Mouse (Mus musculus) lung, embryonic 14.5 days (tissue): ENCODE data around the gene Hmcn1. TPM values are rescaled to one million over a fixed set of nuclear protein-coding genes. Genes with fewer than 3 reads are reported as not detected.

Experiments used
- ATAC-seq: fragments of 200-750 bp; cut with Nextera tagmentation; 2 replicates; pipeline ENCODE4 v1.8.0; 2017; ENCODE audit warnings: mild to moderate bottlenecking, moderate TSS enrichment, moderate library complexity; ENCODE audit not compliant: insufficient read depth
- DNase-seq: peaks from one replicate; pipeline ENCODE4 v3.0.0-alpha.2; 2015
- H3K27ac ChIP-seq: fragments of 300-500 bp; sonication (generic); 2 replicates; pipeline ENCODE4 v1.5.1; 2014; ENCODE audit warnings: low read depth, mild to moderate bottlenecking, moderate library complexity
- H3K27me3 ChIP-seq: fragments of 300-500 bp; sonication (generic); 2 replicates; pipeline ENCODE4 v1.6.1; 2014; ENCODE audit warnings: low read length, control low read depth; ENCODE audit not compliant: insufficient read depth
- H3K36me3 ChIP-seq: fragments of 300-500 bp; sonication (generic); 2 replicates; pipeline ENCODE4 v1.6.1; 2014; ENCODE audit warnings: control low read depth; ENCODE audit not compliant: insufficient read depth
- H3K4me1 ChIP-seq: fragments of 300-500 bp; sonication (generic); 2 replicates; pipeline ENCODE4 v1.6.1; 2014; ENCODE audit warnings: antibody characterized with exemption, control low read depth; ENCODE audit not compliant: insufficient read depth
- H3K4me2 ChIP-seq: fragments of 300-500 bp; sonication (generic); 2 replicates; pipeline ENCODE4 v1.6.1; 2014; ENCODE audit warnings: mild to moderate bottlenecking
- H3K4me3 ChIP-seq: fragments of 300-500 bp; sonication (generic); 2 replicates; pipeline ENCODE4 v1.5.1; 2014; ENCODE audit warnings: low read depth, low read length
- H3K9ac ChIP-seq: fragments of 300-500 bp; sonication (generic); 2 replicates; pipeline ENCODE4 v1.6.1; 2014
- H3K9me3 ChIP-seq: fragments of 300-500 bp; sonication (generic); 2 replicates; pipeline ENCODE4 v1.6.1; 2016; ENCODE audit warnings: low read depth, low read length, control low read depth
- CTCF ChIP-seq: IDR thresholded peaks from 2 replicates; pipeline ENCODE4 v1.5.1; 2016; ENCODE audit warnings: antibody characterized with exemption, low read depth
- WGBS: fragments of 180-500 bp; shearing (Covaris S2); extraction: QIAGEN DNeasy Blood & Tissue Kit; methylation state at CpG from one replicate; pipeline ENCODE4 v1.1.7; 2014; 5-methylcytosine and 5-hydroxymethylcytosine counted together
- polyA plus RNA-seq: library from polyadenylated mRNA; unstranded; fragments of >200 nt; fragmentation: Nextera tagmentation; extraction: Ambion mirVana; gene quantifications from 2 replicates; pipeline ENCODE4 v1.2.1, GENCODE M21; 2014

Gene Hmcn1
- polyA plus RNA-seq, 1 experiment from 2014 or later, result 17.1 TPM

GRCm38 (mm10) chr1:151035766-151036165 lies 42.5 kb upstream of the Hmcn1 start:
- H3K4me1 ChIP-seq, result peaks cover 3% of the 10 kb centered on the region; the same call in 1 of the 2 replicates
- ATAC-seq (no peak), DNase-seq (no peak)
- no peak for TF ChIP-seq CTCF
- H3K27ac ChIP-seq, result no peak overlapping the region
- H3K4me3 ChIP-seq, result no peak overlapping the region
- WGBS, result 68% methylated on average over 3 of the region's 3 CpGs
- no peaks in the 10 kb centered on the region for H3K9me3 ChIP-seq
- no peaks in the 10 kb centered on the region for H3K27me3 ChIP-seq
- no peak overlapping the region for H3K4me2 ChIP-seq
- no peaks in the 10 kb centered on the region for H3K36me3 ChIP-seq
- no peak overlapping the region for H3K9ac ChIP-seq

DNA sequence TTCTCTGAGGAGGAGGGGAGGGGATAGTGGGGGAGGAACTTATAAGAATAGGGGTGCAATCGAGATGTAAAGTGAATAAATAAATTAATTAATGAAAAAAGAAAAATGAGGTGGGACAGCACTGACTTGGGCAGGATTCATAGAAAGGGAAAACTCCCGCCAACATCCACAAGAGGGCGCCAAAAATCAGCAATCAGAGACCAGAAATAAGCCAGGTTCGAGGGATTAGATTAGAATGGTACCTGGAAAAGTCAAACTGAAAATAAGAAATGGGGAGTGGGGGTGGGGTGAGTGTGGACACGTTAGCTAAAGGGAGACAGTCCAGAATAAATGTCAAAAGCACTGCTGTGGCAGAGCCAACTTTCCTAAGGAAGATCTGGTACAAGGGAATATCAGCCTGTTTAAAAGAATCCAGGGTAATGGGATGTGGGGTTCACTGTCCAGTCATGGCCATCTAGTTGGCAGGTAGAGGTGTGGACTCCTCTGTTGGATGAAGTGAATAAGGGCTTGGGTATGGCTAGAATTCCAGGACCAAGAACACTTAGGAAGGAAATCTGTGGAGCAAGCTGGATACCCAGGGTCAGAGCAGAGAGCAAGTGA lies 41.9 kb upstream of the Hmcn1 start:
- no peak overlapping the region for H3K27ac ChIP-seq
- H3K9ac ChIP-seq, result no peak overlapping the region
- DNase-seq (peak; percentile 85), ATAC-seq (no peak; the same call in 1 of the 2 replicates)
- H3K27me3 ChIP-seq, result no peaks in the 10 kb centered on the region
- no peak overlapping the region for H3K4me3 ChIP-seq
- 2% methylated on average over 5 of the region's 5 CpGs for WGBS
- no peak overlapping the region for H3K4me2 ChIP-seq
- H3K4me1 ChIP-seq, result no peaks in the 10 kb centered on the region
- no peaks in the 10 kb centered on the region for H3K36me3 ChIP-seq
- TF ChIP-seq CTCF, result peak; percentile 83
- no peaks in the 10 kb centered on the region for H3K9me3 ChIP-seq

- Histone ChIP-seq H3K9ac (no peak overlapping the region), H3K27ac (no peak overlapping the region), H3K27me3 (no peaks in the 10 kb centered on the region), H3K4me3 (no peak overlapping the region), H3K36me3 (no peaks in the 10 kb centered on the region), H3K4me1 (no peaks in the 10 kb centered on the region), H3K9me3 (no peaks in the 10 kb centered on the region), H3K4me2 (no peak overlapping the region)
- DNase-seq (no peak), ATAC-seq (no peak)
- no peak for TF ChIP-seq CTCF
Observed at GRCm38 (mm10) chr1:151033291-151033690, 40.1 kb upstream of the Hmcn1 start.

- WGBS, result 69% methylated on average over 10 of the region's 10 CpGs
- no peak overlapping the region for H3K4me3 ChIP-seq
- H3K4me2 ChIP-seq, result no peak overlapping the region
- TF ChIP-seq CTCF, result no peak
- DNase-seq (no peak), ATAC-seq (no peak)
- no peaks in the 10 kb centered on the region for H3K27me3 ChIP-seq
- no peak overlapping the region for H3K27ac ChIP-seq
- no peaks in the 10 kb centered on the region for H3K36me3 ChIP-seq
- no peak overlapping the region for H3K9ac ChIP-seq
- no peaks in the 10 kb centered on the region for H3K4me1 ChIP-seq
- H3K9me3 ChIP-seq, result no peaks in the 10 kb centered on the region
Observed at GRCm38 (mm10) chr1:151031581-151031980, 38.3 kb upstream of the Hmcn1 start.

DNA sequence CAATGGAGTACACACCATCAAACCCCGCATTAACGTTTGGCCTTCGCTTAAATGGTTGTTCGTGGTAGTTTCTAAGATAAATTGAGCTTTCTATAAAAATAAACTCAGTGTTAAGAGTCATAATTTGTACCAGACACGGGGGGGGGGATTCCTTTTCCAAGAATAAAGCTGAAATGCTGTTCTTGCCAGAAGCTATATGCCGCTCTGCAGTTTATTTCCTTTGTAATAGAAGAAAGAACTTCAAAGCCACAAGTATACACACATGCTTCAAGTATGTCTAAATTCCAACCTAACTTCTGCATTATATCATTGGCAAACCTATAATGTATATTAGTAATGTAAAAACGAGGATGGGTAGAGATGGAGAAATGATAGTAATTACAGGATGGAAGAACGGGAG lies 37.9 kb upstream of the Hmcn1 start:
- no peaks in the 10 kb centered on the region for H3K36me3 ChIP-seq
- H3K4me1 ChIP-seq, result no peaks in the 10 kb centered on the region
- no peaks in the 10 kb centered on the region for H3K9me3 ChIP-seq
- DNase-seq (no peak), ATAC-seq (no peak)
- no peak overlapping the region for H3K9ac ChIP-seq
- 47% methylated on average over 8 of the region's 8 CpGs for WGBS
- H3K27ac ChIP-seq, result no peak overlapping the region
- no peak overlapping the region for H3K4me2 ChIP-seq
- no peaks in the 10 kb centered on the region for H3K27me3 ChIP-seq
- no peak for TF ChIP-seq CTCF
- H3K4me3 ChIP-seq, result no peak overlapping the region

GRCm38 (mm10) chr1:151025049-151025773 lies 32.0 kb upstream of the Hmcn1 start:
- ATAC-seq (peak; percentile 58), DNase-seq (peak; percentile 63)
- no peak overlapping the region for H3K4me3 ChIP-seq
- H3K4me1 ChIP-seq, result no peaks in the 10 kb centered on the region
- no peak for TF ChIP-seq CTCF
- WGBS, result 57% methylated on average over 19 of the region's 19 CpGs
- no peak overlapping the region for H3K9ac ChIP-seq
- H3K27ac ChIP-seq, result peak overlapping the region; percentile 26; the same call in 1 of the 2 replicates
- no peaks in the 10 kb centered on the region for H3K9me3 ChIP-seq
- no peaks in the 10 kb centered on the region for H3K36me3 ChIP-seq
- peak overlapping the region; percentile 22; the same call in 1 of the 2 replicates for H3K4me2 ChIP-seq
- H3K27me3 ChIP-seq, result no peaks in the 10 kb centered on the region

GRCm38 (mm10) chr1:151019273-151019890 lies 26.1 kb upstream of the Hmcn1 start:
- no peak for ATAC-seq
- no peak for TF ChIP-seq CTCF

More at GRCm38 (mm10) chr1:151019273-151019890, 26.1 kb upstream of the Hmcn1 start:
- Histone ChIP-seq H3K9ac (no peak overlapping the region), H3K9me3 (no peaks in the 10 kb centered on the region), H3K4me3 (no peak overlapping the region), H3K27ac (no peak overlapping the region), H3K27me3 (no peaks in the 10 kb centered on the region), H3K36me3 (no peaks in the 10 kb centered on the region), H3K4me1 (no peaks in the 10 kb centered on the region), H3K4me2 (no peak overlapping the region)
- peak; percentile 68 for DNase-seq
- WGBS, result 65% methylated on average over 2 of the region's 2 CpGs
